Mouse (Mus musculus) intestine, postnatal 0 days (tissue): ENCODE data around the gene Ahnak2. TPM values are rescaled to one million over a fixed set of nuclear protein-coding genes. Genes with fewer than 3 reads are reported as not detected.
"Not testable (repeated sequence)": the region's sequence is repeated elsewhere in the genome, so short reads cannot be mapped to it uniquely, and the experiment has no call there.

Experiments used
- ATAC-seq: fragments of 200-750 bp; cut with Nextera tagmentation; 2 replicates; pipeline ENCODE4 v1.8.0; 2017; ENCODE audit warnings: mild to moderate bottlenecking, moderate TSS enrichment, moderate library complexity
- H3K27ac ChIP-seq: fragments of 300-500 bp; sonication (generic); 2 replicates; pipeline ENCODE4 v1.5.1; 2014; ENCODE audit warnings: mild to moderate bottlenecking, low read depth, low read length, moderate library complexity
- H3K27me3 ChIP-seq: fragments of 300-500 bp; sonication (generic); replicated peaks from 2 replicates; pipeline ENCODE4 v1.6.1; 2014; ENCODE audit warnings: low read length, mixed read lengths; ENCODE audit not compliant: control insufficient read depth, insufficient read depth
- H3K36me3 ChIP-seq: fragments of 300-500 bp; sonication (generic); 2 replicates; pipeline ENCODE4 v1.6.1; 2014; ENCODE audit warnings: mild to moderate bottlenecking, moderate library complexity; ENCODE audit not compliant: control insufficient read depth, insufficient read depth
- H3K4me1 ChIP-seq: fragments of 300-500 bp; sonication (generic); replicated peaks from 2 replicates; pipeline ENCODE4 v1.6.1; 2014; ENCODE audit warnings: antibody characterized with exemption, low read length, mixed read lengths; ENCODE audit not compliant: control insufficient read depth, insufficient read depth
- H3K4me2 ChIP-seq: fragments of 300-500 bp; sonication (generic); replicated peaks from 2 replicates; pipeline ENCODE4 v1.6.1; 2014; ENCODE audit warnings: low read depth, mild to moderate bottlenecking, moderate library complexity
- H3K4me3 ChIP-seq: fragments of 300-500 bp; sonication (generic); 2 replicates; pipeline ENCODE4 v1.5.1; 2014; ENCODE audit warnings: low read depth, low read length
- H3K9ac ChIP-seq: fragments of 300-500 bp; sonication (generic); 2 replicates; pipeline ENCODE4 v1.6.1; 2014; ENCODE audit warnings: mild to moderate bottlenecking, low read depth, low read length
- H3K9me3 ChIP-seq: fragments of 300-500 bp; sonication (generic); 2 replicates; pipeline ENCODE4 v1.6.1; 2016; ENCODE audit warnings: mixed run types; ENCODE audit not compliant: control insufficient read depth
- CTCF ChIP-seq: sonication (generic); IDR thresholded peaks from 2 replicates; pipeline ENCODE4 v1.5.1; 2016; ENCODE audit warnings: low read depth, mild to moderate bottlenecking, control low read depth, antibody characterized with exemption, moderate library complexity
- WGBS: fragments of 180-500 bp; shearing (Covaris S2); extraction: QIAGEN DNeasy Blood & Tissue Kit; methylation state at CpG from one replicate; pipeline ENCODE4 v1.1.7; 2014; 5-methylcytosine and 5-hydroxymethylcytosine counted together
- polyA plus RNA-seq: library from polyadenylated mRNA; unstranded; fragments of >200 nt; fragmentation: Nextera tagmentation; extraction: Ambion mirVana; gene quantifications from 2 replicates; pipeline ENCODE4 v1.2.1, GENCODE M21; 2015

Gene Ahnak2
- polyA plus RNA-seq, 1 experiment from 2014 or later = 1.6 TPM

DNA sequence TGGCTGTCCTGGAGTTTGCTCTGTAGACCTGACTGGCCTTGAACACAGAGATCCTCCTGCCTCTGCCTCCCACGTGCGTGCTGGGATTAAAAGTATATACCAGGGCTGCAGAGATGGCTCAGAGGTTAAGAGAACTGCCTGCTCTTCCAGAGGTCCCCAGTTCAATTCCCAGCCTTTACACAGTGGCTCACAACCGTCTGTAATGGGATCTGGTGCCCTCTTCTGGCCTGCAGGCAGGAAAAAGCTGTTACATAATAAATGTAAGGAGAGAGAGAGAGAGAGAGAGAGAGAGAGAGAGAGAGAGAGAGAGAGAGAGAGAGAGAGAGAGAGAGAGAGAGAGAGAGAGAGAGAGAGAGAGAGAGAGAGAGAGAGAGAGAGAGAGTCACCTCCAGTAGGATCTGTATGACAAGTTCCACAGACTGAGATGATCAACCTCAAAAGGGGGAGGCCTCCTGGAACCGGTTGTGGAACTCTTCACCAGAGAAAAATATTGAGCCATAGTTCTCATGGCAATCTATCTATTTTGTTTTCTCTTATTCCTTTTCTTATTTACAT lies 39.0 kb upstream of the Ahnak2 start:
- H3K4me1 ChIP-seq, H3K27ac ChIP-seq, H3K4me3 ChIP-seq, H3K4me2 ChIP-seq, H3K9me3 ChIP-seq, H3K27me3 ChIP-seq, ATAC-seq, H3K36me3 ChIP-seq, H3K9ac ChIP-seq: not testable (repeated sequence)
- peak; percentile 35; the same call in 1 of the 2 replicates for TF ChIP-seq CTCF
- 68% methylated on average over 4 of the region's 4 CpGs for WGBS

DNA sequence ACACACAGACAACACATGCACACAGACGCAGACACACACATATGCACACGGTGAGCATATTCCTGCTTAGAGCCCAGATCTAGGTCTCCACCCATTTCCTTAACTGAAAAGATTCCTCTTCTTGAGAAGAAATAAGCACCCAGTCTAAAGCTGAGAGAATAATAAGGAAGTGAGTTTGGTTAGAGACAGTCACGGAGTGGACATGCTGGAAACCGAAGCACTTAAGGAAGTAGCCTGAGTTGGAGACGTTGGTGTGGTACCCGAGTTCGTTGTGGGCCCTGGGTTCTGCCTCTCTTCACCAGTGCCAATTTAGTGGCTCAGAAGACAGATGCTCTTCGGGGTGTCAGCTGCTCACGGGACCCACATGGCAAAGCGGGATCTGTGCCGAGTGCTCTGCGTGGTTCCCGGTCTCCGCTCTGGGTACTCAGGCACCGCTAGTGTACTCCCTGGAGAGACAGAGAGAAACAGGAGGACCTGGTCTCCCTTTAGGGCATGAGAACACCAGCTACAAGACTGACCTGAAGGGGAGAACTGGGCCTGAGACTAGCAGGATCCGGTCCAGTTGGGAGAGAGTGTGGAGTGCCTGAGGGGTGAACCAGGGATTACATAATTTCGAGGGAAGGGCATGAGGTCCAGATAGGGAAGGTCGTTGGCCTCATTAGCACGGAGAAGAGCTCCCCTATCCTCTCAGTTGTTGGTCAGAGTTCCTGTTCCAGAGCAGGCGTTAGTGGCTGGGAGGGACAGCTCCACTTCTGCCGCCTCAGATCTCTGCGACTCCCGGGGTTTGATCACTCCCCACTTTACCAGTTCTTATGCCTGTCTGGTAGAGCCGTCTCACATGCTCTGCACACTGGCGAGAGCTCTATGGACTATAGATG lies 38.0 kb upstream of the Ahnak2 start:
- Histone ChIP-seq H3K27ac (no peak overlapping the region), H3K9ac (no peak overlapping the region), H3K4me3 (no peak overlapping the region), H3K4me2 (no peak overlapping the region), H3K9me3 (no peaks in the 10 kb centered on the region), H3K4me1 (no peaks in the 10 kb centered on the region), H3K27me3 (no peaks in the 10 kb centered on the region), H3K36me3 (no peaks in the 10 kb centered on the region)
- no peak for ATAC-seq
- WGBS = 71% methylated on average over 25 of the region's 25 CpGs
- TF ChIP-seq CTCF = no peak

- H3K36me3 ChIP-seq = peaks cover 5% of the 10 kb centered on the region; the same call in 1 of the 2 replicates
- ATAC-seq = no peak
- H3K9ac ChIP-seq = no peak overlapping the region
- no peaks in the 10 kb centered on the region for H3K9me3 ChIP-seq
- no peak overlapping the region for H3K4me3 ChIP-seq
- no peak overlapping the region for H3K27ac ChIP-seq
- whole genome bisulfite sequencing = 63% methylated on average over 2 of the region's 2 CpGs
- no peak for TF ChIP-seq CTCF
- no peak overlapping the region for H3K4me2 ChIP-seq
- H3K4me1 ChIP-seq = no peaks in the 10 kb centered on the region
- no peaks in the 10 kb centered on the region for H3K27me3 ChIP-seq
These were observed 32.6 kb upstream of the Ahnak2 start for GRCm38 (mm10) chr12:112835046-112835445.

GRCm38 (mm10) chr12:112833527-112833926 lies 31.1 kb upstream of the Ahnak2 start:
- Histone ChIP-seq H3K4me1 (no peaks in the 10 kb centered on the region), H3K4me2 (no peak overlapping the region), H3K36me3 (peaks cover 5% of the 10 kb centered on the region; the same call in 1 of the 2 replicates), H3K9ac (no peak overlapping the region), H3K9me3 (no peaks in the 10 kb centered on the region), H3K27me3 (no peaks in the 10 kb centered on the region), H3K4me3 (no peak overlapping the region), H3K27ac (no peak overlapping the region)
- WGBS = 51% methylated on average over 6 of the region's 6 CpGs
- TF ChIP-seq CTCF = no peak
- ATAC-seq = no peak

DNA sequence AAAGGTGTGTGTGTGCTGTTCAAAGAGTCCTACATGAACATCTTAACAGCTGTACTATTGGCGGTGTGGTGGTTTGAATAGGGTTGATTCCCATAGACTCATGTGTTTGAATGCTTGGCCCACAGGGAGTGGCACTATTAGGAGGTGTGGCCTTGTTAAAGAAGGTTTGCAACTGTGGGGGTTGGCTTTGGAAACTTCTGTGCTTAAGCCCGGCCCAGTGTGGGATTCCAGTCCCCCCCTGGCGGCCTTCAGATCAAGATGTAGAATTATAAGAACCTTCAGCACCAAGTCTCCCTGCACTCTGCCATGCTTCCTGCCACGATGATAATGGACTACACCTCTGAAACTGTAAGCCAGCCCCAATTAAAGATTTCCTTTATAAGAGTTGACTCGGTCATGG lies 30.0 kb upstream of the Ahnak2 start:
- H3K36me3 ChIP-seq = peaks cover 5% of the 10 kb centered on the region; the same call in 1 of the 2 replicates
- no peaks in the 10 kb centered on the region; the same call in 1 of the 2 replicates for H3K4me1 ChIP-seq
- H3K4me2 ChIP-seq = no peak overlapping the region
- WGBS = 93% methylated on average over 5 of the region's 5 CpGs
- H3K9ac ChIP-seq = no peak overlapping the region
- H3K4me3 ChIP-seq = no peak overlapping the region
- ATAC-seq = no peak
- H3K9me3 ChIP-seq = no peaks in the 10 kb centered on the region
- TF ChIP-seq CTCF = no peak
- no peaks in the 10 kb centered on the region for H3K27me3 ChIP-seq
- no peak overlapping the region for H3K27ac ChIP-seq

DNA sequence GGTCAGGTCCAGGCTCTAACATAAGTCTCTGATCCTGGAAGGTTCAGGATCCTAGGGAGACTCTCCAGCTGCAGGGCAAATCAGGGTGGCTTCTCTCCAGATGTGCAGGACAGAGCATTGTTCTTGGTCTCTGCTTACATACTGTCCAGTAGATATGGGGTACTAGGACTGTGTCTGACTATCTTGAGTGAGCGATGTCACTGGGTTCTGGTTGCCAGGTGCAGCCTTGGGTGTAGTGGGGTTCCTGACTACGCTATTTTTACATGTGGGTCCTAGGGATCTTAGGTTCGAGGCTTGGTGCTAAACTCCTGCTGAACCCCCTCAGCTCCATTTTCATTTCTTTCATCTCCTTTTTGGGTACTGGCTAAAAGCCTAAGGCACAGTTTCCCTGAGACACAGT lies 28.1 kb upstream of the Ahnak2 start:
- Histone ChIP-seq H3K4me1 (no peaks in the 10 kb centered on the region; the same call in 1 of the 2 replicates), H3K9ac (peak overlapping the region; percentile 70; the same call in 1 of the 2 replicates), H3K27me3 (no peaks in the 10 kb centered on the region), H3K4me2 (peak overlapping the region; percentile 82), H3K36me3 (peaks cover 5% of the 10 kb centered on the region; the same call in 1 of the 2 replicates), H3K27ac (no peak overlapping the region), H3K4me3 (no peak overlapping the region), H3K9me3 (no peaks in the 10 kb centered on the region)
- WGBS = 86% methylated on average over 3 of the region's 3 CpGs
- no peak for TF ChIP-seq CTCF
- no peak for ATAC-seq
